Mouse (Mus musculus) induced T-regulatory cell, adult 2 months (primary cell): Measurements from ENCODE around the gene Aco2.
A peak's percentile ranks its signal among the peaks of the same experiment; 100 is the strongest.

ENCODE experiments used
- DNase-seq: peaks from one replicate; pipeline ENCODE4 v3.0.0-alpha.2; 2012; ENCODE audit warnings: low read depth

Gene Aco2

DNA sequence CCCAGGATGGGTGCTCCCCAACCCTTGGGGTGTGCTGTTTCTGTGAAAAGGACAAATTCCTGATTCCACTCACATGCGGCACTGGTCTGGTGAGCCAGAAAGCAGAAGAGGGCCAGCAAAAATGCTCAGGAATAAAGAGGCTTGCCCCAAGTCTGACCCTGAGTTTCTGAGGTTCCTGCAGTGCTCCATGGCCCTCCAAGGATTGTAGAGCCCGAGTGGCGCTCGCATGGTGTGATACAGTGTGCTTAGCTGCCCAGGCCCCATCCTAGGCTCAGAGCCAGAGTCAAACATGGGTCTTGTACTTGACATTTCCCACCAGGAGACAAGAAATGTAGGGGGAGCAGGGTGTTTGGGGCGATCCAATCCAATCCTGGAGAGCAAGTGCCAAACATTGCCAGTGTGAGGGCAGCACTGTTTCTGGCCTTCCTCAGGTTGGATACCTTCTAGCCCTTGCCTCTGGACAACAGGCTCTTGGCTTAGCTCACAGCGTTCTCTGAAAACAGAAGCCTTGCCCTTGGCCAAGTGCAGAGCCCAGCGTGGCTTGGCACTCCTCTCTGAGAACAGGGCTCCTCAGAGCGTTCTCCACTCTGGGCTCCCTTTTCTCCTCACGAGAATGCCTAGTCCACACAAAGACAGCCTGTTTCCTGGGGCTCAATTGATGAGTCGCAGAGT is 48.6 kb downstream of the Aco2 start:
- DNase-seq: no peak

DNA sequence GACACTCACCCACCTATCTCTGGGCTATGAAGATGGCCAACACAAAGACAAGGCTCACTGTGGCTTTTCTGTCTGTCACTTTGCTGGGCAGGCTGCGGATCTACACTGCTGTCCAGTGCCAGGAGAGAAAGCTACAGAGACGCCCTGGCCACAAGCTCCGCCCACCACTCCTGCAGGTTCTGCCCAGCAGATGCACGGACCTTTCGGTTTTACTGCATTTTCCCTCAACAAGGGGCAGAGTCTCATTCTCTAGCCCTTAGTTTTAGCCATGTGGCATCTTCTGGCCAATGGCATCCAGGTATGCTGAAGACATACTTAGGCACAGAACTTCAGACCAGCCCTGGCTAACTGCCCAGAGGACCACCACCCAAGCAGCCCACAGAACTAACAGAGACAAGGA is 49.1 kb downstream of the Aco2 start:
- DNase-seq: no peak

GRCm38 (mm10) chr15:81924933-81925332 is 52.8 kb downstream of the Aco2 start:
- peak; percentile 26 for DNase-seq

DNA sequence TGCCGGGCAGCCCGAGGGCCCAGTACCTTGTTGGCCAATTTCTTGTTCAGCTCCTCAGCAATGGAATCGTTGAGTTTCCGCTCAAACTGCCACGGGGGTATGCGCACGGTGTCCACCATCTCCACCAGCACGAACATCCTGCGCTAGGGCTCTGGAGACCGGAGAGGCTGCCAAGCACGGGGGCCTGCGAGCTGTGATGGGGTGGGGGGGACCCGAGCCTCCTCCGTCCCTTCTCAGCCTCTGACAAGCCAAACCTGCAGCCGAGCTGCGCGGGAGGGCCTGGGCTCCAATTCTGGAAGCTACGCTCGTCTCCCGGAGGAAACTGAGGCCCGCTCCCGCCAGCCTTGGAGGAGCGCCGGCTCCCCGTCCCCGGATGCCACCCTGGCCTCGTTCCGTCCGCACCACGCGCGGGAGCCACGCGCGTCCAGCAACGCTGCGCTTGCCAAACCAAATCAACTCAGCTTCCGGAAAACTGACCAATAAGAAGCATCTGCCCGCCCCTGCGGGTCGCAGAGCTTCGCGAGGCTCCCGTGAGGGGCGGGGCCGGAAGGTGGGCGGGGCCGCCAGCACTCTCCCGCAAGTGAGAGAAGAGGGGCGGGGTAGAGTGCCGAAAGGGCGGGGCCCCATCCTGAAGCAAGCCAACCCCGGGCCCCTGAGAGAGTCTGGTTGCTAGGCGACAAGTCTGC is 53.8 kb downstream of the Aco2 start, which contains the start of gene Polr3h:
Gene Polr3h, minus strand, starts transcription at position 481 of the 686 bp plus-strand sequence.
- DNase-seq: peak; percentile 98

DNA sequence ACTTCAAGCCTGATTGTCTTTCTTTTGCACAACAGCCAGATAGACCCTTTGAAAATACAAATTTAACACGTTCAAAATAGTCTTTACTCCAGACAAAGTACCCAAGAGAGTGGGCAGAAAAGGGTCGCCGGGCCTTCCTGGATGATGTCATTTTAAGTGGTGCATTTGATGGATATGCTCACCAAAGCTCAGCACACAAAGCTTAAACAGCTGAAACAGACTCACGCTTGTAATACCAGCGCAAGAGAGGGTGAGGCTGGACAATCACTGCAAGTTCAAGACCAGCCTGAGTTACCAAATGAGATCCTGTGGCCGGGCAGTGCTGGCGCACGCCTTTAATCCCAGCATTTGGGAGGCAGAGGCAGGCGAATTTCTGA is 54.3 kb downstream of the Aco2 start:
- DNase-seq: no peak

- DNase-seq: no peak
Observed at GRCm38 (mm10) chr15:81927741-81928140, 55.6 kb downstream of the Aco2 start.

GRCm38 (mm10) chr15:81928277-81928676 is 56.2 kb downstream of the Aco2 start:
- DNase-seq: peak; percentile 41

GRCm38 (mm10) chr15:81932951-81933470 is 60.9 kb downstream of the Aco2 start:
- peak; percentile 55 for DNase-seq

DNA sequence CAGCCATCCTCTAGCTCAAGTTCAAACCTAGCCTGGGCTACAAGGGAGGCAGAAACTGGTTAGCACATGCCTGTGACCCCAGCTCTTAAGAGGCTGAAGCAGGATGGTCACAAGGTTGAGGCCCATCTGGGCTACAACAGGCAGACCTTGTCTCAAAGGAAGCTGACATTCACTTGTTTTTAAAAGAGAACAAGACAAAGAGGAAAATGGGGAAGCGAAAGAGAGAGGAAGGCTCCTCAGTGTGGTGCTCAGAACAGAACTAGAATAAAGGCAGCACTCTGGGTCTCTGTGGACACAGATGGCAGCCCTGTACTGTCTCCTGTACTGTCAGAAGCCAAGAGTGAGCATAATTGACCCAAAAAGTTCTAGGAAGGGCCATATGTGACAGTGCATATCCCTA is 61.9 kb downstream of the Aco2 start:
- no peak for DNase-seq

DNA sequence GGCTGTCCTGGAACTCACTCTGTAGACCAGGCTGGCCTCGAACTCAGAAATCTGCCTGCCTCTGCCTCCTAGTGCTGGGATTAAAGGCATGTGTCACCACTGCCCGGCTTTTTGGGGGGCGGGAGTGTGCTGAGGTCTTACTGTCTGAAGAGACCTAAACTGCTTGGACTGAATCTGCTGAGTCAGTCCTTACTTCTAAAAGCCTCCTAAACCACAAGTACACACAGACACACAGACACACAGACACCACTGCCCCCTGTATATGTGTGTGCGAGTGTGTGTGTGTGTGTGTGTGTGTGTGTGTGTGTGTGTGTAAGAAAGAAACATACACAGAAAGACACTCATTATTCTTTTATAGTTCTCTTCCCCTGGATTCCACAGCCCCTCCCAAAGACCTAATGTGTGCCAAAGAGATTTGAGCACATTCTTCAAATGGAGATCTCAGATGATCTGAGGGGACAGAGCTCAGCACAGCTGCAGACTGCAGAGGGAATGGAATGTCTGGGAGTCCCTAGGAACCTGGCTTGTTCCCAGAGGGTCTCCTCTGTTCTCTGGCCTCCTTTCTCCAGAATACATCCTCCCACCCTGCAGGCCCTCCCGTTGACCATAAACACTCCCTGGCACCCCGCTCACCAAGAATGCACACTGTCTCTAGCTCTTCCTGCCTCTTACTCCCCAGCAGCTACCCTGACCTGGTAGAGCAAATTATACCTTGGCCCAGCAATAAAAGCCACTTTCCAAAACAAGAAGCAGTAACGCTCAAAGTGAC is 63.9 kb downstream of the Aco2 start:
- no peak for DNase-seq

GRCm38 (mm10) chr15:81936679-81937078 is 64.6 kb downstream of the Aco2 start, which contains the start of gene Csdc2:
Csdc2 (plus strand) TSS chr15:81936759.
- no peak for DNase-seq

- DNase-seq: no peak
Observed at GRCm38 (mm10) chr15:81937098-81937972, 65.2 kb downstream of the Aco2 start.

- peak; percentile 59 for DNase-seq
Observed at GRCm38 (mm10) chr15:81938246-81938645, 66.1 kb downstream of the Aco2 start.

DNA sequence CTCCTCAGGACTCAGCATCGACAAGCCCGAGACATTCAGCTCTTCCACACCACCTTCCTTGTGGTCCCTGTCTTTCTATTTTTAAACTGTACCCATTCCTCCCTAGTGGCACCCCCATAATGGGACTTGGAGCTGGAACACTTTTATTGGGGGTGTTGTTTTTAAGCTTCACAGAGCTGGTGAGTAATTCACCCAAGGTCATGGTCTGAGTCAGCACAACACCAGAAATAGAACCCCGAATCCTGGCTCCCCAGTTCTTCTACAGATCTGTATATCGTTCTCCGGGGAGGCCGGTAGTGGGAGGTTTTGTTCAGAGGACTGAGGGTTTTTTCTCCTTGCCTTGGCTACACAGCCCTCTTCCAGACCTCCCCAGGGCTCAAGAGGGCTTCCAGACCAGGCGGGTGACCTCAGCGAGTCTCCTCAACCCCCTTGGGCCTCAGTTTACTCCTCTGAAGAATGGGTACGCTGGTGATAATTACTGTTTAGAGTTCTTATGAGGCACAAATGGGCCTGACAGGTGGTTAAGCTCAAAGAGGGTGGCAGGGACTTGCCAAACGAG is 67.1 kb downstream of the Aco2 start:
- DNase-seq: no peak

DNA sequence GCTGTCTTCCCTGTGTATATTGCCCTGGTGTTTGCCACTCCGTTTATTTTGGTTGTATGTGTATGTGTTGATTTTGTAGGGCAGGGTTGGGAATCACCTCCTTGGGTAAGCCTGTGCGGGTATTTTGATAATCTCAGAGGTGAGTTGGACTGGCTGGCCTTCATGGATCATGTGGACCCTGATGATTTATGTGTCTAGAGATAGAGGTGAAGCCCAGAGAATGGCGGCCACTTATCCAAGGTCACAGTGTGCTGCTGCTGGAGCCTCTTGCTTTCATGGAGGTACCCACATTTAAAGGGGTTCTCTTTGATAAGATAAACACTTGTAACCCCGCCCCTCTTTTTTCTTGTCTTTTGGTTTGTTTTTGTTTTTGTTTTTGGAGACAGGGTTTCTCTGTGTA is 67.7 kb downstream of the Aco2 start:
- DNase-seq: no peak

DNA sequence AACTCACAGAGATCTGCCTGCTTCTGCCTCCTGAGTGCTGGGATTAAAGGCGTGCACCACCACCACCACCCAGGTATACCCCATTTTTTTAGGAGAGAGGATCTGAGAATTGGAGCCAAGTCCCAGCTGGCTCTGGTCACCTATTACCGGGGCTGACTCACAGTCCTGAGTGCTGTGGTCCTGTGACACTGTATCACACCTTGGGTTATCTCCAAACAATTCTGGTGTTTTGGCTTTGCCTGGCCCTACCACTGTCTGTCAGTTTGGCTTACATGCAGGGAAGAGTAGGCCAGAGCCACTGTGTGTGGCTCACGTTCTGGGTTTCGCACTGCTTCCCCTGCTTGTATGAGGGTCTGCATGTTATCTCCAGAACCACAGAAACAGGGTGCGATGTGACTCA is 68.1 kb downstream of the Aco2 start:
- no peak for DNase-seq

- no peak for DNase-seq
Observed at GRCm38 (mm10) chr15:81941010-81941409, 68.9 kb downstream of the Aco2 start.

- DNase-seq: no peak
Observed at GRCm38 (mm10) chr15:81943176-81943749, 71.2 kb downstream of the Aco2 start.

GRCm38 (mm10) chr15:81949076-81949475 is 77.0 kb downstream of the Aco2 start:
- DNase-seq: no peak

- DNase-seq: no peak
Observed at GRCm38 (mm10) chr15:81949476-81950131, 77.5 kb downstream of the Aco2 start.
